ENCODE assay signal across 9 mouse cellular contexts in genomic region chr3:121258521-121259478, GRCm38 (mm10). TPM values are rescaled to one million over a fixed set of nuclear protein-coding genes. Genes with fewer than 3 reads are reported as not detected.
A peak's percentile ranks its signal among the peaks of the same experiment; 100 is the strongest.
DNase-seq lines count a peak whose midpoint lies in the region; ATAC-seq lines count a peak whose summit lies in the region.
"Had no signal": no experiment of that assay in that cellular context is flagged by ENCODE, and none has a peak within 500 bp of the region (broad histone marks: within the 10 kb centered on the region; RNA-seq: fewer than 3 reads in every experiment).

No protein-coding gene starts in this region.

- H3K9ac ChIP-seq in hindbrain, embryonic 13.5 days = no peak overlapping the region
- H3K9ac ChIP-seq: embryonic facial prominence, embryonic 13.5 days had no signal

- H3K9me3 ChIP-seq in hindbrain, embryonic 13.5 days = no peaks in the 10 kb centered on the region
- H3K9me3 ChIP-seq: embryonic facial prominence, embryonic 13.5 days had no signal

- peaks cover 46% of the 10 kb centered on the region for H3K27me3 ChIP-seq in hindbrain, embryonic 13.5 days

- H3K27ac ChIP-seq in hindbrain, embryonic 13.5 days = no peak overlapping the region
- H3K27ac ChIP-seq: embryonic facial prominence, embryonic 13.5 days had no signal

- ATAC-seq in hindbrain, embryonic 13.5 days (ENCODE audit: low FRiP score) = no peak

- H3K4me2 ChIP-seq in hindbrain, embryonic 13.5 days = no peak overlapping the region
- H3K4me2 ChIP-seq: embryonic facial prominence, embryonic 13.5 days had no signal

- peaks cover 9% of the 10 kb centered on the region for H3K4me1 ChIP-seq in hindbrain, embryonic 13.5 days (replicated peaks)

- H3K4me3 ChIP-seq in hindbrain, embryonic 13.5 days = no peak overlapping the region
- H3K4me3 ChIP-seq: embryonic facial prominence, embryonic 13.5 days had no signal

- no peaks in the 10 kb centered on the region for H3K36me3 ChIP-seq in hindbrain, embryonic 13.5 days
- H3K36me3 ChIP-seq: embryonic facial prominence, embryonic 13.5 days had no signal

- whole genome bisulfite sequencing in hindbrain, embryonic 13.5 days = 87% methylated on average over 20 of the region's 20 CpGs

- peak; percentile 59 for DNase-seq in cerebellum, adult 11-12 months
- no peak for DNase-seq in cerebellum, adult 11 months
- DNase-seq in left cerebral cortex, adult 18-20 months (ENCODE audit: low spot score in 2 of 2) = peak; percentile 48 to 54
- no peak for DNase-seq in left cerebral cortex, adult 11 months (ENCODE audit: low spot score)
- DNase-seq in heart, postnatal 4 days = peak; percentile 24
- peak; percentile 46 to 53 for DNase-seq in right cerebral cortex, adult 2 months (ENCODE audit: low spot score in 2 of 2)
- DNase-seq in urinary bladder, postnatal 36 days (ENCODE audit: low spot score in 2 of 2) = no peak

RNA-seq across cellular contexts. Expression of gene Tmem56, which starts 24.1 kb away (rescaled TPM):
- 10 to 100 TPM; 48.2 to 48.6 TPM for total RNA-seq in left cerebral cortex, adult 18-20 months (2021)
- total RNA-seq in heart, postnatal 4 days (2021) = 1 to 10 TPM in 1 of 2 experiments, under 1 TPM in 1; 0.69 to 1.7 TPM
- 1.3 and 1.5 TPM in 2 replicates for polyA plus RNA-seq in hindbrain, embryonic 13.5 days (2015; fragmentation: Nextera tagmentation; extraction: Ambion mirVana)

RNA-seq across cellular contexts. Expression of gene Alg14, which starts 32.8 kb away (rescaled TPM):
- 10 to 100 TPM; 12.1 to 14.4 TPM for total RNA-seq in left cerebral cortex, adult 18-20 months (2021)
- total RNA-seq in heart, postnatal 4 days (2021) = 10 to 100 TPM; 21.9 to 24.7 TPM
- 34.1 and 39.7 TPM in 2 replicates for polyA plus RNA-seq in hindbrain, embryonic 13.5 days (2015; fragmentation: Nextera tagmentation; extraction: Ambion mirVana)

Comparison
In these comparisons a context has a peak if more than half of its experiments do, and no peak if none do; other contexts are left out.
1. DNase-seq: peak in cerebellum, adult 11-12 months (single experiment), left cerebral cortex, adult 18-20 months (2 of 2), heart, postnatal 4 days (single experiment) and right cerebral cortex, adult 2 months (2 of 2); none in cerebellum, adult 11 months (single experiment), left cerebral cortex, adult 11 months (single experiment) and urinary bladder, postnatal 36 days (0 of 2).
2. RNA of gene Tmem56, which starts 24.1 kb away (total RNA-seq): 48.2 to 48.6 TPM in left cerebral cortex, adult 18-20 months; 0.69 to 1.7 TPM in heart, postnatal 4 days; every median in the first group is over 10 times any median in the second.